Mouse (Mus musculus): ENCODE measurements around the gene Gm6377.

Gene Gm6377

GRCm38 (mm10) chrX:109196468-109196867 is at the start of gene Gm6377:
Gm6377 (plus strand) TSS chrX:109196756.
- no peak for DNase-seq

- no peak for DNase-seq
These were observed 49.4 kb upstream of the Gm6377 start for GRCm38 (mm10) chrX:109147108-109147507.

- no peak for DNase-seq
These were observed 45.3 kb upstream of the Gm6377 start for GRCm38 (mm10) chrX:109151228-109151627.

GRCm38 (mm10) chrX:109160326-109160725 is 36.2 kb upstream of the Gm6377 start:
- no peak for DNase-seq

GRCm38 (mm10) chrX:109160901-109161300 is 35.7 kb upstream of the Gm6377 start:
- no peak for DNase-seq

- no peak for DNase-seq
These were observed 21.5 kb upstream of the Gm6377 start for GRCm38 (mm10) chrX:109175038-109175437.

GRCm38 (mm10) chrX:109175470-109175869 is 21.1 kb upstream of the Gm6377 start:
- DNase-seq = no peak

- DNase-seq = no peak
These were observed 11.7 kb upstream of the Gm6377 start for GRCm38 (mm10) chrX:109184706-109185478.

GRCm38 (mm10) chrX:109189607-109190006 is 6.9 kb upstream of the Gm6377 start:
- DNase-seq = no peak

GRCm38 (mm10) chrX:109190969-109191368 is 5.6 kb upstream of the Gm6377 start:
- DNase-seq = no peak

GRCm38 (mm10) chrX:109191436-109191835 is 5.1 kb upstream of the Gm6377 start:
- no peak for DNase-seq

GRCm38 (mm10) chrX:109207843-109208242 is 11.3 kb downstream of the Gm6377 start:
- DNase-seq = no peak

- no peak for DNase-seq
These were observed 32.2 kb downstream of the Gm6377 start for GRCm38 (mm10) chrX:109228720-109229119.

GRCm38 (mm10) chrX:109235383-109236036 is 39.0 kb downstream of the Gm6377 start:
- no peak for DNase-seq

GRCm38 (mm10) chrX:109238163-109238562 is 41.6 kb downstream of the Gm6377 start:
- no peak for DNase-seq

Measured in cerebellum, adult 9-10 months (tissue).